Mouse (Mus musculus): Measurements from ENCODE around the gene Cfc1. TPM values are rescaled to one million over a fixed set of nuclear protein-coding genes. Genes with fewer than 3 reads are reported as not detected.

The Cfc1 gene
- polyA plus RNA-seq, 1 experiment from 2014 or later = not detected

GRCm38 (mm10) chr1:34564383-34565045, 29.1 kb downstream of the Cfc1 start:
- Histone ChIP-seq H3K4me3 (no peak overlapping the region), H3K27me3 (ENCODE audit: low read depth, poor library complexity, severe bottlenecking) (no peaks in the 10 kb centered on the region), H3K36me3 (no peaks in the 10 kb centered on the region), H3K27ac (replicated peaks) (no peak overlapping the region), H3K9me3 (replicated peaks) (no peaks in the 10 kb centered on the region), H3K4me1 (no peaks in the 10 kb centered on the region)
- WGBS = 83% methylated on average over 8 of the region's 8 CpGs
- DNase-seq (ENCODE audit: low spot score) = no peak

- Histone ChIP-seq H3K27me3 (ENCODE audit: low read depth, poor library complexity, severe bottlenecking) (no peaks in the 10 kb centered on the region), H3K4me3 (no peak overlapping the region), H3K9me3 (replicated peaks) (no peaks in the 10 kb centered on the region), H3K4me1 (no peaks in the 10 kb centered on the region), H3K36me3 (no peaks in the 10 kb centered on the region), H3K27ac (replicated peaks) (no peak overlapping the region)
- 91% methylated on average over 2 of the region's 2 CpGs for WGBS
- DNase-seq (ENCODE audit: low spot score) = no peak
These were observed 32.7 kb downstream of the Cfc1 start for GRCm38 (mm10) chr1:34568120-34568519.

DNA sequence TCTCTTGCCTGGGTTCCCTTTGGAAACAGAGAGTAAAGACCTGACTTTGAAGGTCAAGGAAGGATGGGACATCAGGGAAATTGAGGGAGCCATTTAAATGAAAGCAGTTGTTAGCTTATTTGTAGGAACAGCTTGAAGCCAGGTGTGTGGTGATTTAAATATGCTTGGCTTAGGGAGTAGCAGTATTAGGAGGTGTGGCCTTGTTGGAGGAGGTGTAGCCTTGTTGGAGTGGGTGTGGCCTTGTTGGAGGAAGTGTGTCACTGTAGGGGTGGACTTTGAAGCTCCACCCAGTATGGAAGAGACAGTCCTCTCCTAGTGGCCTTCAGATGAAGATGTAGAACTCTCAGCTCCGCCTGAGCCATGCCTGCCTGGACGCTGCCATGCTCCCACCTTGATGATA, 34.4 kb downstream of the Cfc1 start:
- no peaks in the 10 kb centered on the region for H3K27me3 ChIP-seq (ENCODE audit: low read depth, poor library complexity, severe bottlenecking)
- no peak overlapping the region for H3K4me3 ChIP-seq
- H3K36me3 ChIP-seq = no peaks in the 10 kb centered on the region
- no peaks in the 10 kb centered on the region for H3K4me1 ChIP-seq
- WGBS = 96% methylated on average over 2 of the region's 2 CpGs
- H3K9me3 ChIP-seq (replicated peaks) = no peaks in the 10 kb centered on the region
- no peak for DNase-seq (ENCODE audit: low spot score)
- no peak overlapping the region for H3K27ac ChIP-seq (replicated peaks)

GRCm38 (mm10) chr1:34571431-34571830, 36.0 kb downstream of the Cfc1 start:
- Histone ChIP-seq H3K27ac (replicated peaks) (no peak overlapping the region), H3K4me3 (no peak overlapping the region), H3K4me1 (no peaks in the 10 kb centered on the region), H3K9me3 (replicated peaks) (no peaks in the 10 kb centered on the region), H3K36me3 (no peaks in the 10 kb centered on the region), H3K27me3 (ENCODE audit: low read depth, poor library complexity, severe bottlenecking) (no peaks in the 10 kb centered on the region)
- WGBS = 86% methylated on average over 6 of the region's 6 CpGs
- no peak for DNase-seq (ENCODE audit: low spot score)

DNA sequence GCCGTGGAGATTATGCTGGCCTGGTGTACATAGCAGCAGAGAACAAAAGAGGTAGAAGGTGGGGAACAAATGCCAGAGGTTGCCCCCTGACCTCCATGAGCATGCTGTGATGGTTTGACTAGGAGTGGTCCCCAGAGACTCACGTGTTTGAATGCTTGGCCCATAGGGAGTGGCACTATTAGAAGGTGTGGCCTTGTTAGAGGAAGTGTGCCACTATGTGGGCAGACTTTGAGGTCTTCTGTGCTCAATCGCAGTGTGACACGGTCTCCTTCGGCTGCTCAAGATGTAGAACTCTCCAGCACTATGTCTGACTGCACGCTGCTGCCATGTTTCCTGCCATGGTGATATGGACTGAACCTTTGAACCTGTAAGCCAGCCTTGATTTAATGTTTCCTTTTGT, 37.8 kb downstream of the Cfc1 start:
- H3K9me3 ChIP-seq (replicated peaks) = no peaks in the 10 kb centered on the region
- WGBS = 82% methylated on average over 6 of the region's 6 CpGs
- no peak overlapping the region for H3K4me3 ChIP-seq
- H3K36me3 ChIP-seq = no peaks in the 10 kb centered on the region
- H3K27ac ChIP-seq (replicated peaks) = no peak overlapping the region
- H3K4me1 ChIP-seq = no peaks in the 10 kb centered on the region
- DNase-seq (ENCODE audit: low spot score) = no peak
- peaks cover 8% of the 10 kb centered on the region for H3K27me3 ChIP-seq (ENCODE audit: low read depth, poor library complexity, severe bottlenecking)

DNA sequence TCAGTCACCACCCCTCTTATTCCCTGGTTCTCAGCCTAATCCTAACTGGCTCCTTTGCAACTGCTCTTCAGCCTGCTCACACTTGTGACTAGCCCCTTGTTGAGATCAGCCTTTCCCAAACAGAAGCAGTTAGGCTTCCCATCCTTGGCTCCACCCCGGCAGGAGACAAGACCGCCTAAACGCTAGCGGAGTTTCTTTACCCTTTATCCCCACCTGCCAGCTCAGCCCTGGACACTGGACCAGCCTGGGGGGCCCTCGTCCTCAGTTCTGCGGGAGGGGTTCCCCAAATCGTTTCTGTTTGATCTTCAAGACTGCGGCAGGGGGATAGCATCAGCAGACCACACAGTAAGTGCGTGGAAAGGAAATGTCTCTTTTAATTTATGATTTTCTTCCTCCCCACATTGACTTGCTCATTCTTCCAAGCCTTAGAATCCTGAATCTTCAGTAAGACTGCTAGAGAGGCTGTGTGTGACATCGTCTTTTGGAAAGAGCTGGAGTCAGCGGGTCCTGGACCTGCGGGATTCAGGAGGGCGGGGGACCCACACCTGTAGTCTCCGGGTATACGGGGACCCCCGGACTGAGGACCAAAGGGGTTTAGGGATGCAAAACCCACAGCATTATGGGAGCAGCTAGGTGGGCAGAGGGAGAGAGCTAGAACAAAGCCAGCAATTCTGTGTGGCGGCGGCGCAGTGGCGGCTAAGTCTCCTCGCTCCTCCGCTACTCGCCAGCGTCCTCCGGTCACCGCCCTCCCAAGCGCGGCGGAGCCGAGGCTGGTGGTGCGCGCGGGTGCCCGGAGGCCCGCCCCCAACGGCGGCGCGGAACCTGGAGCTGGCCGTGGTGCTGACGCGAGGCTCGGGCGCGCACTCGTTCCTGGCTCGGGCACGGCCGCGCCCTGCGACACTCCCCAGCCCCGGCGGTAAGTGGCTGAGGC, 43.7 kb downstream of the Cfc1 start, which contains the start of gene Amer3:
Gene Amer3 (plus strand): TSS at position 807 of the 931 bp plus-strand sequence.
- Histone ChIP-seq H3K27ac (replicated peaks) (peak within 1 kb of the TSS; percentile 70), H3K4me1 (peaks cover 18% of the 10 kb centered on the region), H3K27me3 (ENCODE audit: low read depth, poor library complexity, severe bottlenecking) (peaks cover 37% of the 10 kb centered on the region), H3K36me3 (no peaks in the 10 kb centered on the region), H3K4me3 (peak within 1 kb of the TSS; percentile 59), H3K9me3 (replicated peaks) (no peaks in the 10 kb centered on the region)
- under 1% methylated on average over 53 of the region's 53 CpGs for WGBS
- DNase-seq (ENCODE audit: low spot score) = peak; percentile 82

- peak overlapping the region; percentile 59 for H3K4me3 ChIP-seq
- peak overlapping the region; percentile 70 for H3K27ac ChIP-seq (replicated peaks)
- H3K4me1 ChIP-seq = peaks cover 18% of the 10 kb centered on the region
- H3K9me3 ChIP-seq (replicated peaks) = no peaks in the 10 kb centered on the region
- no peaks in the 10 kb centered on the region for H3K36me3 ChIP-seq
- under 1% methylated on average over 18 of the region's 18 CpGs for WGBS
- peaks cover 37% of the 10 kb centered on the region for H3K27me3 ChIP-seq (ENCODE audit: low read depth, poor library complexity, severe bottlenecking)
- no peak for DNase-seq (ENCODE audit: low spot score)
These were observed 44.4 kb downstream of the Cfc1 start for GRCm38 (mm10) chr1:34579782-34580356.

DNA sequence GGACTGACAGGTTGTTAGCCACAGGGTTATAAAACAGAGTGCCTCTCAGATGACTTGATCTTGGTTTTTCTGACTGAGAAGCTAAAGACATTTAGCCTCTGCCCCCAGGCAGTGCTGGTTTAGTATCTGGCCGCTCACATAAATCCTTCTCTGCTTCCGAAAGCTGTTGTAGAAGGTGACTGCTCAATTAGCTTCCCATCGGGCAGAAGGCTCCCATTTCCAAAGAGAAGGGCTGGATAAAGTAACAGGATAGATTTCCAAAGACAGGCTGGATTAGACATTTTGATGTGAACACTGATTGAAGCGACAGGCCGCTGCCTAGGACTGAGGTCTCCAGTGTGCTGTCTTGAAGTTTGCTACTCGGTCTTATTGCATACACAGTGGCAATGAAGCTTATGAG, 46.8 kb downstream of the Cfc1 start:
- H3K27me3 ChIP-seq (ENCODE audit: low read depth, poor library complexity, severe bottlenecking) = peaks cover 37% of the 10 kb centered on the region

DNA sequence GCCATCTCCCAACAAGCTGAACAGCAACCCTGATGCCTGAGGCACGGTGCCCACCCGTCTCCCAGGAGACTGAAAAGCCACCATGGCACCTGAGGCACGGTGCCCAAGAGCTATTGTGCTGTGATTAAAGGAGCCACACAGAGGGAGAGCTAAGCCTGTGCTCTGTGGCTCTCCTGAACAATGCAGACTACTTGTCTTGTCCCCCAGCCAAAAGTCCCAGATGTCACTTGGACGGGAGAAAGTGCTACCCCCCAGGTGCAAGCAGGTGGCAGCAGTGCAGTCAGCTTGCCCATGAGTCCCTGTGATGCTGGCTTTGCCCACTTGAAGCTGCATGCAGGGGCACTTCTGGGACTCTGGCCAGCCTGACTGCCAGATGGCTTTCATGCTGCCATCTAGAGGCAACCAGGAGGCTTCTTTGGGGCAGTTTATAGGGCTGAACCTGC, 48.4 kb downstream of the Cfc1 start:
- WGBS = 27% methylated on average over 4 of the region's 4 CpGs
- H3K9me3 ChIP-seq (replicated peaks) = no peaks in the 10 kb centered on the region
- no peak for DNase-seq (ENCODE audit: low spot score)

More for the DNA sequence above, 46.8 kb downstream of the Cfc1 start:
- Histone ChIP-seq H3K9me3 (replicated peaks) (no peaks in the 10 kb centered on the region), H3K4me3 (no peak overlapping the region), H3K36me3 (no peaks in the 10 kb centered on the region), H3K4me1 (peaks cover 18% of the 10 kb centered on the region), H3K27ac (replicated peaks) (no peak overlapping the region)
- 80% methylated on average over 6 of the region's 6 CpGs for WGBS
- DNase-seq (ENCODE audit: low spot score) = no peak

DNA sequence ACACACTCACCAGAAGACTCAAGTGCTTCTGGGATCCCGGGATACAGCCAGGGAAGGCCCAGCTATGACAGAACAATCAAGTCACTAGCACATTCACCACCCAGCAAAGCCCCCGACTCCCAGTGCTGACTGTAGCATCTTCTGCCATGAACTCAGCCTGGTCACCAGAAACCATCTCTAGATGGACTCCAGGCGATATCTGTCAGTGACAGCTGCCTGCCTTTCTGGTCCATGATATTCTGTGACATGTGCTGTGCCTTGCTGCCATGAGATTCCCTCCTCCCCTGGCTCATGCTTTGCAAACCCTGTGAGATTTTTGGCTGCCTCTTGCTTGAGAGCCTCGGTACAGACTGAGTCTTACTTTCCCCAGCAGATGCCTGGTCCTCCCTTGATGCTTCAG, 49.3 kb downstream of the Cfc1 start:
- no peak for DNase-seq (ENCODE audit: low spot score)
- Histone ChIP-seq H3K4me1 (peaks cover 5% of the 10 kb centered on the region), H3K27me3 (ENCODE audit: low read depth, poor library complexity, severe bottlenecking) (peaks cover 14% of the 10 kb centered on the region), H3K9me3 (replicated peaks) (no peaks in the 10 kb centered on the region), H3K27ac (replicated peaks) (no peak overlapping the region), H3K36me3 (no peaks in the 10 kb centered on the region), H3K4me3 (no peak overlapping the region)
- 77% methylated on average over 4 of the region's 4 CpGs for WGBS

More for the DNA sequence above, 48.4 kb downstream of the Cfc1 start:
- Histone ChIP-seq H3K4me1 (peaks cover 14% of the 10 kb centered on the region), H3K4me3 (no peak overlapping the region), H3K27ac (replicated peaks) (no peak overlapping the region), H3K36me3 (no peaks in the 10 kb centered on the region), H3K27me3 (ENCODE audit: low read depth, poor library complexity, severe bottlenecking) (peaks cover 23% of the 10 kb centered on the region)

- H3K4me3 ChIP-seq = no peak overlapping the region
- H3K4me1 ChIP-seq = no peaks in the 10 kb centered on the region
- no peaks in the 10 kb centered on the region for H3K27me3 ChIP-seq (ENCODE audit: low read depth, poor library complexity, severe bottlenecking)
- no peaks in the 10 kb centered on the region for H3K9me3 ChIP-seq (replicated peaks)
- no peak for DNase-seq (ENCODE audit: low spot score)
- H3K36me3 ChIP-seq = no peaks in the 10 kb centered on the region
- WGBS = 88% methylated on average over 22 of the region's 22 CpGs
- no peak overlapping the region for H3K27ac ChIP-seq (replicated peaks)
These were observed 52.0 kb downstream of the Cfc1 start for GRCm38 (mm10) chr1:34587298-34588096.
